Mouse (Mus musculus) adrenal gland, postnatal 25 days (tissue): ENCODE results near the gene Pcca. TPM values are rescaled to one million over a fixed set of nuclear protein-coding genes. Genes with fewer than 3 reads are reported as not detected.
"Not testable (repeated sequence)": the region's sequence is repeated elsewhere in the genome, so short reads cannot be mapped to it uniquely, and the experiment has no call there.

ENCODE experiments used
- DNase-seq: peaks from one replicate; pipeline ENCODE4 v3.0.0; 2021; ENCODE audit warnings: mixed read lengths
- total RNA-seq: library from RNA; stranded (reverse); gene quantifications from 2 replicates; pipeline ENCODE4 v1.2.3, GENCODE M21; 2021

Pcca gene
- total RNA-seq, 1 experiment from 2014 or later, result 133 TPM

DNA sequence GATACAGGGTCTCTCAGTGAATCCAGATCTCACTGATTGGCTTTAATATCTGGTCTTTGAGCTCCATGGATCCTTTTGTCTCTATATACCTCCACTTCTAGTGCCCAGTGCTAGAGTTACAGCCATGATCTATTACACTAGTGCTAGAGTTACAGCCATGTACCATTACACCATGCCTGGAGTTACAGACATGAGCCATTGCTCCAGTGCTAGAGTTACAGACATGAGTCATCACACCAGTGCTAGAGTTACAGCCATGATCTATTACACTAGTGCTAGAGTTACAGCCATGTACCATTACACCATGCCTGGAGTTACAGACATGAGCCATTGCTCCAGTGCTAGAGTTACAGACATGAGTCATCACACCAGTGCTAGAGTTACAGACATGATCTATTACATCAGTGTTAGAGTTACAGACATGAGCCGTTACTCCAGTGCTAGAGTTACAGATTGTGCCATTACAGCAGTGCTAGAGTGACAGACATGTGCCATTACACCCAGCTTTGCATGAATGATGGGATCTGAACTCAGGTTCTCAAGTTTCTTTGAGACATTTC, 26.8 kb downstream of the Pcca start:
- DNase-seq, result not testable (repeated sequence)

DNA sequence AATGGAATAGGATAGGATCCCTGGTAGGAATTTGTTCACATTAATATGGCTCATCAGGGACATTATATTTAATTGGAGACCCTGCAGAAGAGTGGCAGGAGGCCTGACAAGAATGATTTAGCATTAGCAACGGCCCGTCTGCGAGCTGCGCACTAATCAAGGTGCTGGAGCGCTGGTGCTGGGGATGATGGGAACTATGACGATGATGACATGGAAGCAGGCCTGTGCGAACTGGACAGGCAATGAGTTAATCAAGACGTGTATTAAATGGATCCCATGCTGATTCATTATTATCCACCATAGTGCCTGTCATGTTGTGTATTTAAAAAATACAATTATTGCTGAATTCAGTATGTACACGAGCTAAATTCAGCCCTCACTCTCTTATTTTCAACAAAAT, 36.7 kb downstream of the Pcca start:
- DNase-seq, result no peak

DNA sequence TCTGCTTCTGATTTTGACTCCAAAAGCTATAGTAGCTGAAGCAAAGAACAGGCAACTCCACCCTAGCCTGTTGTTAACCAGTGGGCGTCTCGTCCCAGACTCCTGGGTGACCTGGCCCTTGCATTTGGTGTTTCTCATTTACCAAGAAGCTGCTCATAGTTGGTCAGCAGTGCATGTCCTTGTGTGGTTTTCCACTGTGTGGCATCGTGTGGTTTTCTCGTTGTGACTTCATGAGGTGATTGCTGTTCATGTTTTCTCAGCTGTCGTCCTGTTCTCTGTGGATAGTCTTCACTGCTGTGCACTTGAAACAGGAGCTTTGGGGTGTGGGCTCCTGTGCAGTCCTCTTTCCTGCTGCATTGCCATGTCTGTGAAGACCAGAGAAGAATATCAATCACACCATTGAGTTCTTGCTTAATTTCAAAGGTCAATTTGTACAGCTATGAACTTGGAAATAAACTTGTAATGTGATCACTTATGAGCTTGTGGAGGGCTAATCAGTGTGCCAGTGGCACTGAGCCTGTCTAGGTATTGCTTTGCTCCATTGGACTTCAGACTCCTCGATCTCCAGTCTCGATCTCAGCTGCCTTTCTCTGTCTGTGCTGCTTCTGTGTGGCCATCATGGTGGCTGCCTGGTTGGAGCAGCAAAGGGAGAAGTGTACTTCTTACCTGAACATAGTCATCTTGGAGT, 40.1 kb downstream of the Pcca start:
- DNase-seq, result no peak

GRCm38 (mm10) chr14:122577816-122578215, 43.7 kb downstream of the Pcca start:
- DNase-seq, result no peak

- no peak for DNase-seq
Observed at GRCm38 (mm10) chr14:122582057-122582456, 47.9 kb downstream of the Pcca start.

DNA sequence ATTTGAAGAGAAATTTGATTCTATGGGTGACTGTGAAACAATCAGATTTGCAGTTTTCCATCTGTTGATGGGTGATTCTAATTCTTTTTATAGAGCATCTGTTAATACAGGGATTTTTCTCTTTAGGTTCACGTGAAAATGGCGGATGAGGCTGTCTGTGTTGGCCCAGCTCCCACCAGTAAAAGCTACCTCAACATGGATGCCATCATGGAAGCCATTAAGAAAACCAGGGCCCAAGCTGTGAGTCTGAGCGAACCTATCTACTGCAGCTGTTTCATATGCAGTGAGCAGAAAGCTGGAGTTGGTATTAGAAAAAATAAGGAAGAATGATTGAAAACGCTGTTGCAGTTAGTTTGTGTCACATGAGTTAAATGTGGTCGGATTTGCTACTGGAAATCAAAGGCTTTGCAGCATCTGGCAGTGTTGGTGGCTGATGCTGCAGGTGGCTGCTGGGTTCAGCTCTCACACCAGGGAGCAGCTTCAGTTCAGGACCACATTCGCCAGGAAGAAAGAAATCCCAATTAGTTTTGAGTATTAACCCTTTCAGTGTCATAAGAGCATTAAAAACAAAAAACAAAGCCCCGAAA, 48.5 kb downstream of the Pcca start:
- DNase-seq, result no peak

- not testable (repeated sequence) for DNase-seq
Observed at GRCm38 (mm10) chr14:122584087-122584486, 50.0 kb downstream of the Pcca start.

DNA sequence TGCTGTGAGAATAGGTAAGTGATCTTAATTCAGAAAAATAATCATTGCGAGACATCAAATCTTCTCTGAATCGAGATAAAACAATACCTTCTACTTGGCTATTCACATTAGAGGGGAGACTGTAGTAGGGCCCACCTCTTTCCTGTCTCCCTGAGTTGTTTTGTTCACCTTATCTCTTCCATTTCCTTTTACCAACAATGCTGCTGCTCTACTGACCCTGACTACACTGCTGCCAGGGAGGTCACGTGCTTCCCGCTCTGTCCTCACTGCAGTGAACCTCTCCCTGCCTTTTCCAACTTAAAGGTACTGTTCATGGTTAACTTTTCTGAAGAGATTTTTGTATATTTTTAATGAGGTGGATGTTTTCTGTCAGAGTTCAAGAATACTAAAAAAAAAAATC, 52.8 kb downstream of the Pcca start:
- no peak for DNase-seq

DNA sequence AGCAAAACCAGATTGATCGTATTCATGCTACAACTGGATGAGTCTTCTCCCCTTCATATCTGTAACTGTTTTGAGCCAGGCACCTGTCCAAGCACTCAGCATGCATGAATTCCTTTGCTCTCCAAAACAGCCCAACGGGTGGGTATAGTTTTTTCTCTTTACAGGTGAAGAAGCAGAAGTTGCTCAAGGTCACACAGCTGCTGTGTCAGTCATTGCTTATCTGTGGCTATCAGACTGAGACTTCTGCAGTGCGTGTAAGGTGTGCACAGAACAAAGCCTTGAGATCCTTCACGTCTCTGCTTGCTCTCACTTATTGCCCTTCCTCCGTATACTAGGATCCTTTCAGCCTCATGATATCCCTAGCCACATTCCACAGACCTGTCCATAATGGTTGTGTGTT, 63.4 kb downstream of the Pcca start:
- no peak for DNase-seq

- DNase-seq, result no peak
Observed at GRCm38 (mm10) chr14:122598802-122599201, 64.7 kb downstream of the Pcca start.

DNA sequence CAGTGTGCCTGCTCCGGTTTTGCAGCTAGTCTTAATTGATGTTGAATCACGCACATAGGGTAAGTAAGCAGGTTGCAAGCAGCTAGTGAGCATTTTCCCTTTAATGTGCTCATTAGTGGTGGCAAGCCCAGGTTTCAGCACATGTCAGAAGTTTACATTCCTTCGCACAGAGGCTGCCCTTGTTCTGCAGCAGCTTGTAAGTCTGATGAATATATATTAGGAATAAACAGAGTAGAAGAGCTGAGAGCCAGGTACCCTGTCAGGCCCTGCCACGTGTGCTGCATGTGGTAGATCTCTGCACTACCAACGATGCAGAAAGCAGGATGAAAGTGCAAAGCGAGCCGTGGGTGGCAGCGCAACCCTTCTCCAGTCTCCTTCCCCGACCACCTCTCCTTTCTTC, 65.7 kb downstream of the Pcca start:
- DNase-seq, result no peak

- no peak for DNase-seq
Observed at GRCm38 (mm10) chr14:122602701-122603100, 68.6 kb downstream of the Pcca start.

- DNase-seq, result no peak
Observed at GRCm38 (mm10) chr14:122606499-122606898, 72.4 kb downstream of the Pcca start.

- DNase-seq, result no peak
Observed at GRCm38 (mm10) chr14:122607456-122607855, 73.3 kb downstream of the Pcca start.

DNA sequence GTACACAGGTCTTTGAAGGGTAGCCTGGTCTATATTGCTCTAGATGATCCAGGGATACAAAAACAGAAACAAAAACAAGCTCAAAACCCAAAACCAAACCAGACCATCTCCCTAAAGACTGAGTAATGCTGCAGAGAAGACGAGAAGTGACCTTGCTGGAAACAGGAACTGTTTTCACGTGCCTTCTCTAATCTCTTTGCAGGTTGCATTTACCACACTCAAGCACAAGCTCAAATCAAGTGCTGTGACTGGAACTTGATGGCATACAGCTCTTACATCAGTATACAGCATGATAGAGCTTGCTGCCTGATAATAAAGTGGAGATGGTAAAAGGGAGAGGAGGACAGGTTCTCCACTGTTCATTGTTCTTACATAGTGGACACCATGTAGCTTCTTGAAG, 74.2 kb downstream of the Pcca start:
- no peak for DNase-seq

- DNase-seq, result no peak
Observed at GRCm38 (mm10) chr14:122611035-122611434, 76.9 kb downstream of the Pcca start.

DNA sequence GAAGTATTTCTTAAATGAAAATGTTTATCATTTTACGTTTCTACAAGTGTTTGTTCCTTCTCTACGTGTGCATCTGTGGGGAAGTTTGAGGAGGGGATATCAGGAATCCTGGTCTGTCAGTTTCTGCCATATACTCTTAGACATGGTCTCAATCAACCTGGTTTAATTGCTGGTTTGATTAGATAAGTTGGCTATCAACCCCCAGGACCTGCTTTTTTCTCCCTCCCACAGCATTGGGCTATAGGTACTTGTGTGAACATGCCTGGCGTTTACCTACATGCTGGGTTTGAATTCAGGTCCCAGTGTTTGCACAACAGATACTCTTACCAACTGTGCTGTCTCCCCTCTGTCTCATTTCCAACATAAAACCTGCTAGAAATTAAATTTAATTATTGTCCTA, 78.2 kb downstream of the Pcca start:
- DNase-seq, result no peak

- no peak for DNase-seq
Observed at GRCm38 (mm10) chr14:122617656-122618055, 83.5 kb downstream of the Pcca start.

DNA sequence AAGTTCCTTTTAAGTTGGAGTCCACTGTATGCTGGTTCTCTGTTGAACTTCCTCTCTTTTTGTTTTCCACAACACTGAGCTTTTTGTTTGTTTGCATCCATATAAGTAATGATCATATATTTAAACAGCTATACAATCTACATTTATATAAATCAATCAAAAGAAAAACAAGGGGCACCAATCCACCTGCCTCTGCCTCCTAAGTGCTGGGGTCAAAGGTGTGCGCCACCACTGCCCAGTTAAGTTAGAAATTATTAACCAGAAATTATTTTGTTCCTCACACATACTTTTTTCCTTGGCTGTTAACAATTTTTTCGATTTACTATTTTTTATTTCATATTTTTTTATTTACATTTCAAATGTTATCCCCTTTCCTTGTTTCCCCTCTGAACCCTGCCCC, 99.3 kb downstream of the Pcca start:
- no peak for DNase-seq

DNA sequence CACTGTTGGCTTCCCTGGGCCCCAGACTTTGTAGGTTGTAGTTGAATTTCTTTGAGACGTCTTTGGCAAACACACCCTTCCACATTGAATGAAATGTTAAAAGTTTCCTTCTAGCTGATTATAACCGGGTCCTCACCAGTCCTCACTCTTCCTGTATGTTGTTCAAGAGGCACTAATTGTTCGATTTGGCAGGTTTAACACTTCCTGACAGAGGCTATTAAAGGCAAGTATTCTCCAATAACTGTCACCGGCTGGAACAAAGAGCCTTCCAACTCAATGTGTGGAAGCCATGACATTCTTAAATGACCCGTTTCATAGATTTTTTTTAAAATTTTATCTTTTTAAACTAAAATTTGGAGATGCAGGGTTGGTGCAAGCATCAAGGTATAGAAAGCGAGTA, 102.5 kb downstream of the Pcca start:
- DNase-seq, result no peak

DNA sequence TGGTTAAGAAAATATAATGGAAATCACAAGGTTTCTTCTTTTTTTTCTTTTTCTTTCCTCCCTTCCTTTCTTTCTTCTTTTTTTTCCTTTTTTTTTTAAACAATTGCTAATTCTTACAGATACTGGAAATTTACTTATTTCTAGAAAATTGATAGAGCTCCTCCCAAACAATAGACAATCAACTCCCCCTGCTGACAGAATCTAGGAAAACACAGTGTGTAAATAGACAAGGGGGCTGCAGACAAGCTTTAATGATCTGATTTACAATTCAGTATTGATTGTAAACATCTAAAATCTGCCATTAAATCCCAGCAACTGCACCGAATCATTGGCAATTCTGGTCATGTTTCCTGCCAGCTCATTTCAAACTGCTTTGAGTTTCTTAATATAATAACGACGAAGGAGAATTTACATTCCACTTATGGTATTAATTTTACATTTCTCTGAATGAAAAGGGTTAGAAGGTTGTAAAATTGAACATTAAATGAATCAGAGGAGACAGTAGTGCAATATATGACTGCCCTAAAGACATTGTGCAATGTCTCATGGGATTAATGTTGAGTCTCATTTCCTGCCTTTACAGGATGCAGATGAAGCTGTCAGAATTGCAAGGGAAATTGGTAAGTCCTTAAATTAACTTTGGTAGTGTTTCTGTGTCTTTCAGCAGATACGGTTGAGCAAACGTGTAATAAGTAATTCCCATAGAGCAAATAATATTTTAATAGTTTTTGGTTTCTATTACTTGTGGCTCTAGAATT, 103.9 kb downstream of the Pcca start:
- no peak for DNase-seq

DNA sequence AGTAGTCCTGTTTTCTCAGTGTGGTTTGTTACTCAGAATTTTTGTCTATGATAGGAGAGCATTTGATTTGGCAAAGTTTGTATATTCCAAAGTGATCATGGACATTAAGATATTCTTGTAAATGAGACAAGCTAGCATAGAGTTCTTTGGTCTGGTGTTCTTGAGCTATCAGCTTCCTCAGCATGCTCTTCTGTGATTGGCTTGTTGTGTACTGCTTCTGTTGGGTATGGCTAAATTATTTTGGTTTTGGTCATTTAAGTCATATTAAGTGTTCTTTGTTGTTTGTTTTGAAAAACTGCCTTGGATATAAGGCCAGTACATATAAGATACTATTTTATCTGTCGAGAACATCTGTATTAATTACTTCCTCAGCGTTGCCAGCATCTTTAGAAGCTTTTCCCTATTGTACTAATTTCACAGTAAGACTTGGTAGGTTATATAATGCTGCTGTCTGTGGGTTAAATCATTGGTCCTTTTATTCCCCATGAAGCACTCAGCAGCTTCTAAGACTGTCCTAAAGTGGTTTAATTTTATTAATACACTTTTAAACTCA, 105.1 kb downstream of the Pcca start:
- no peak for DNase-seq

GRCm38 (mm10) chr14:122642432-122642831, 108.3 kb downstream of the Pcca start:
- no peak for DNase-seq
